Mouse (Mus musculus): ENCODE results near the gene Plekhg5.
"Not testable (repeated sequence)": the region's sequence is repeated elsewhere in the genome, so short reads cannot be mapped to it uniquely, and the experiment has no call there.

Gene Plekhg5

GRCm38 (mm10) chr4:152072121-152072601 is at the start of gene Plekhg5:
Gene Plekhg5, plus strand, starts transcription at chr4:152072498.
- DNase-seq (ENCODE audit: low spot score in 2 of 2), result no peak

GRCm38 (mm10) chr4:152022506-152022905 is 49.8 kb upstream of the Plekhg5 start:
- no peak for DNase-seq (ENCODE audit: low spot score in 2 of 2)

GRCm38 (mm10) chr4:152024525-152024924 is 47.8 kb upstream of the Plekhg5 start:
- DNase-seq (ENCODE audit: low spot score in 2 of 2), result no peak

GRCm38 (mm10) chr4:152026751-152027508 is 45.4 kb upstream of the Plekhg5 start:
- DNase-seq (ENCODE audit: low spot score in 2 of 2), result no peak

- peak; percentile 93 to 97 for DNase-seq (ENCODE audit: low spot score in 2 of 2)
Measured at GRCm38 (mm10) chr4:152027524-152027923, 44.8 kb upstream of the Plekhg5 start, which contains the start of gene Zbtb48. Gene Zbtb48, minus strand, starts transcription at chr4:152027671.

- no peak for DNase-seq (ENCODE audit: low spot score in 2 of 2)
Measured at GRCm38 (mm10) chr4:152028456-152028855, 43.8 kb upstream of the Plekhg5 start.

- DNase-seq (ENCODE audit: low spot score in 2 of 2), result no peak
Measured at GRCm38 (mm10) chr4:152029087-152029486, 43.2 kb upstream of the Plekhg5 start.

GRCm38 (mm10) chr4:152029997-152030396 is 42.3 kb upstream of the Plekhg5 start:
- no peak for DNase-seq (ENCODE audit: low spot score in 2 of 2)

GRCm38 (mm10) chr4:152032922-152033321 is 39.4 kb upstream of the Plekhg5 start:
- DNase-seq (ENCODE audit: low spot score in 2 of 2), result no peak

- DNase-seq (ENCODE audit: low spot score in 2 of 2), result not testable (repeated sequence)
Measured at GRCm38 (mm10) chr4:152036464-152036863, 35.8 kb upstream of the Plekhg5 start.

GRCm38 (mm10) chr4:152038225-152038984 is 33.9 kb upstream of the Plekhg5 start, which contains the start of gene Tas1r1:
Gene Tas1r1, minus strand, starts transcription at chr4:152038568.
- no peak for DNase-seq (ENCODE audit: low spot score in 2 of 2)

GRCm38 (mm10) chr4:152038985-152039830 is 33.1 kb upstream of the Plekhg5 start, which contains the start of gene Nol9:
Gene Nol9, plus strand, starts transcription at chr4:152039321.
- DNase-seq (ENCODE audit: low spot score in 2 of 2), result peak; percentile 75 to 88

- no peak for DNase-seq (ENCODE audit: low spot score in 2 of 2)
Measured at GRCm38 (mm10) chr4:152039831-152040310, 32.4 kb upstream of the Plekhg5 start.

GRCm38 (mm10) chr4:152041924-152042641 is 30.2 kb upstream of the Plekhg5 start:
- DNase-seq (ENCODE audit: low spot score in 2 of 2), result no peak

GRCm38 (mm10) chr4:152043171-152043570 is 29.1 kb upstream of the Plekhg5 start:
- no peak for DNase-seq (ENCODE audit: low spot score in 2 of 2)

- no peak for DNase-seq (ENCODE audit: low spot score in 2 of 2)
Measured at GRCm38 (mm10) chr4:152044609-152045008, 27.7 kb upstream of the Plekhg5 start.

- peak in 1 of 2 experiments; percentile 24 for DNase-seq (ENCODE audit: low spot score in 2 of 2)
Measured at GRCm38 (mm10) chr4:152062390-152063110, 9.7 kb upstream of the Plekhg5 start.

- no peak for DNase-seq (ENCODE audit: low spot score in 2 of 2)
Measured at GRCm38 (mm10) chr4:152067280-152067679, 5.0 kb upstream of the Plekhg5 start.

GRCm38 (mm10) chr4:152068166-152068724 is 4.1 kb upstream of the Plekhg5 start:
- DNase-seq (ENCODE audit: low spot score in 2 of 2), result no peak

- DNase-seq (ENCODE audit: low spot score in 2 of 2), result no peak
Measured at GRCm38 (mm10) chr4:152069245-152069644, 3.1 kb upstream of the Plekhg5 start.
